Mouse (Mus musculus) liver, adult 2 months (tissue): ENCODE measurements around the gene Kcnk3.

Source experiments
- CTCF ChIP-seq: fragments of 200-500 bp; IDR thresholded peaks from 2 replicates; pipeline ENCODE4 v1.5.1; 2011; ENCODE audit warnings: low read depth, low read length, control low read depth
- POLR2A ChIP-seq: fragments of 200-500 bp; IDR thresholded peaks from 2 replicates; pipeline ENCODE4 v1.6.1; 2011; ENCODE audit warnings: low read length, control low read depth; ENCODE audit not compliant: insufficient read depth; ENCODE audit errors: extremely low read depth

- TF ChIP-seq CTCF (no peak), POLR2A (no peak)
These were observed 19.5 kb upstream of the Kcnk3 start for GRCm38 (mm10) chr5:30568479-30568878.
